Mouse (Mus musculus) liver, embryonic 14.5 days (tissue): ENCODE data around the gene Kat6b. TPM values are rescaled to one million over a fixed set of nuclear protein-coding genes. Genes with fewer than 3 reads are reported as not detected.

ENCODE experiments used
- ATAC-seq: fragments of 200-750 bp; cut with Nextera tagmentation; 2 replicates; pipeline ENCODE4 v1.8.0; 2017; ENCODE audit warnings: moderate number of reproducible peaks, mild to moderate bottlenecking, moderate library complexity; ENCODE audit not compliant: insufficient read depth
- DNase-seq, 3 experiments: peaks; one replicate each; pipeline ENCODE4 v3.0.0-alpha.2; 2012 to 2013; ENCODE audit warnings: low read depth in 3 of 3, low spot score in 3 of 3
- H3K27ac ChIP-seq: fragments of 300-500 bp; sonication (generic); 2 replicates; pipeline ENCODE4 v1.5.1; 2014; ENCODE audit warnings: moderate library complexity, mild to moderate bottlenecking, control low read depth, inconsistent platforms
- H3K27me3 ChIP-seq: fragments of 300-500 bp; sonication (generic); 2 replicates; pipeline ENCODE4 v1.6.1; 2014; ENCODE audit warnings: mild to moderate bottlenecking, low read length, moderate library complexity; ENCODE audit not compliant: control insufficient read depth, insufficient read depth
- H3K36me3 ChIP-seq: fragments of 300-500 bp; sonication (generic); replicated peaks from 2 replicates; pipeline ENCODE4 v1.6.1; 2014; ENCODE audit warnings: low read depth; ENCODE audit not compliant: control insufficient read depth, insufficient read depth
- H3K4me1 ChIP-seq, 2 experiments: fragments of 200-500 bp in 1 of 2; fragments of 300-500 bp in 1 of 2; sonication (generic) in 1 of 2; replicated peaks; 2 replicates each; pipeline ENCODE4 v1.6.1; 2012 to 2014; ENCODE audit warnings: antibody characterized with exemption in 1 of 2, inconsistent platforms in 1 of 2, low read length in 1 of 2; ENCODE audit not compliant: control insufficient read depth in 2 of 2, insufficient read depth in 2 of 2
- H3K4me2 ChIP-seq: fragments of 300-500 bp; sonication (generic); 2 replicates; pipeline ENCODE4 v1.6.1; 2014; ENCODE audit warnings: low read depth, mild to moderate bottlenecking, control low read depth, moderate library complexity
- H3K4me3 ChIP-seq, 2 experiments: fragments of 200-500 bp in 1 of 2; fragments of 300-500 bp in 1 of 2; sonication (generic) in 1 of 2; 2 replicates each; pipeline ENCODE4 v1.5.1; 2012 to 2014; ENCODE audit warnings: low read depth in 2 of 2, low read length in 2 of 2, mild to moderate bottlenecking in 2 of 2, control low read depth in 1 of 2, inconsistent platforms in 1 of 2, moderate library complexity in 1 of 2; ENCODE audit not compliant: insufficient read depth in 1 of 2
- H3K9ac ChIP-seq: fragments of 300-500 bp; sonication (generic); replicated peaks from 2 replicates; pipeline ENCODE4 v1.6.1; 2014; ENCODE audit warnings: mild to moderate bottlenecking, control low read depth, moderate library complexity
- H3K9me3 ChIP-seq: fragments of 300-500 bp; sonication (generic); 2 replicates; pipeline ENCODE4 v1.6.1; 2016; ENCODE audit warnings: low read length, mixed read lengths; ENCODE audit not compliant: control insufficient read depth
- CTCF ChIP-seq: IDR thresholded peaks from 2 replicates; pipeline ENCODE4 v1.5.1; 2016; ENCODE audit warnings: antibody characterized with exemption, low read depth, control low read depth
- EP300 ChIP-seq: IDR thresholded peaks from 2 replicates; pipeline ENCODE4 v1.6.1; 2016; ENCODE audit warnings: antibody characterized with exemption, low read depth
- WGBS: fragments of 180-500 bp; shearing (Covaris S2); extraction: QIAGEN DNeasy Blood & Tissue Kit; methylation state at CpG from one replicate; pipeline ENCODE4 v1.1.7; 2014; ENCODE audit not compliant: insufficient replicate concordance; 5-methylcytosine and 5-hydroxymethylcytosine counted together
- polyA plus RNA-seq, 2 experiments: library from polyadenylated mRNA; depleted of rRNA in 1 of 2; stranded (reverse) in 1 of 2; unstranded in 1 of 2; fragments of >200 nt; fragmentation: Nextera tagmentation in 1 of 2; extraction: Ambion mirVana in 1 of 2; gene quantifications; 2 replicates each; pipeline versions ENCODE4 v1.2.1 to v1.2.3; 2012 to 2014

Gene Kat6b
- polyA plus RNA-seq, 2 experiments, result 0.93 to 1.4 TPM

GRCm38 (mm10) chr14:21636548-21636947 lies 155.3 kb downstream of the Kat6b start:
- no peak overlapping the region for H3K9ac ChIP-seq
- no peaks in the 10 kb centered on the region for H3K27me3 ChIP-seq
- no peak overlapping the region for H3K27ac ChIP-seq
- no peak for TF ChIP-seq CTCF
- TF ChIP-seq EP300, result no peak
- no peaks in the 10 kb centered on the region for H3K9me3 ChIP-seq
- no peak for ATAC-seq
- no peaks in the 10 kb centered on the region for H3K36me3 ChIP-seq
- H3K4me3 ChIP-seq, result no peak overlapping the region
- no peaks in the 10 kb centered on the region for H3K4me1 ChIP-seq
- H3K4me2 ChIP-seq, result no peak overlapping the region
- 67% methylated on average over 6 of the region's 6 CpGs for WGBS
- DNase-seq, result no peak

- no peaks in the 10 kb centered on the region for H3K36me3 ChIP-seq
- H3K4me2 ChIP-seq, result no peak overlapping the region
- H3K27ac ChIP-seq, result no peak overlapping the region
- no peaks in the 10 kb centered on the region for H3K27me3 ChIP-seq
- no peaks in the 10 kb centered on the region for H3K4me1 ChIP-seq
- DNase-seq (no peak), ATAC-seq (no peak)
- WGBS, result 71% methylated on average over 4 of the region's 4 CpGs
- no peak overlapping the region for H3K4me3 ChIP-seq
- H3K9me3 ChIP-seq, result no peaks in the 10 kb centered on the region
- H3K9ac ChIP-seq, result no peak overlapping the region
- TF ChIP-seq EP300 (no peak), CTCF (no peak)
These were observed 159.7 kb downstream of the Kat6b start for GRCm38 (mm10) chr14:21640806-21641435.

GRCm38 (mm10) chr14:21653813-21654212 lies 172.6 kb downstream of the Kat6b start:
- H3K4me2 ChIP-seq, result no peak overlapping the region
- no peaks in the 10 kb centered on the region for H3K4me1 ChIP-seq
- ATAC-seq (no peak), DNase-seq (no peak)
- H3K27me3 ChIP-seq, result no peaks in the 10 kb centered on the region
- H3K36me3 ChIP-seq, result no peaks in the 10 kb centered on the region
- TF ChIP-seq EP300 (no peak), CTCF (no peak)
- WGBS, result 27% methylated on average over 2 of the region's 2 CpGs
- H3K9me3 ChIP-seq, result no peaks in the 10 kb centered on the region
- H3K9ac ChIP-seq, result no peak overlapping the region
- H3K4me3 ChIP-seq, result no peak overlapping the region
- H3K27ac ChIP-seq, result no peak overlapping the region

- H3K36me3 ChIP-seq, result no peaks in the 10 kb centered on the region
- ATAC-seq (no peak), DNase-seq (no peak)
- no peak overlapping the region for H3K4me3 ChIP-seq
- no peak overlapping the region for H3K27ac ChIP-seq
- 78% methylated on average over 13 of the region's 13 CpGs for WGBS
- no peak overlapping the region for H3K4me2 ChIP-seq
- H3K9me3 ChIP-seq, result no peaks in the 10 kb centered on the region
- H3K4me1 ChIP-seq, result peaks cover 0 to 9% of the 10 kb centered on the region in 2 experiments; a peak in 3 of 4 replicates
- no peak for TF ChIP-seq CTCF
- no peak for TF ChIP-seq EP300
- H3K27me3 ChIP-seq, result no peaks in the 10 kb centered on the region
- no peak overlapping the region for H3K9ac ChIP-seq
These were observed 177.9 kb downstream of the Kat6b start for GRCm38 (mm10) chr14:21659155-21659554.

GRCm38 (mm10) chr14:21659652-21660051 lies 178.4 kb downstream of the Kat6b start:
- Histone ChIP-seq H3K27ac (no peak overlapping the region), H3K9me3 (no peaks in the 10 kb centered on the region), H3K9ac (no peak overlapping the region), H3K4me1 (peaks cover 0 to 9% of the 10 kb centered on the region in 2 experiments; a peak in 3 of 4 replicates), H3K4me3 (no peak overlapping the region), H3K36me3 (no peaks in the 10 kb centered on the region), H3K4me2 (no peak overlapping the region), H3K27me3 (no peaks in the 10 kb centered on the region)
- peak; percentile 24 to 30 (median 26) for DNase-seq
- 0 out of 2 replicates have a peak, but pooled peaks have one; percentile 50 for ATAC-seq
- no peak for TF ChIP-seq EP300
- TF ChIP-seq CTCF, result peak; percentile 79
- WGBS, result 25% methylated on average over 5 of the region's 5 CpGs
